In genomic region chr7:89404081-89404733, GRCm38 (mm10) we compare ENCODE assay signal across 8 mouse cellular contexts. TPM values are rescaled to one million over a fixed set of nuclear protein-coding genes. Genes with fewer than 3 reads are reported as not detected.
DNase-seq lines count a peak whose midpoint lies in the region; ATAC-seq lines count a peak whose summit lies in the region.

Gene Tmem135 (minus strand): TSS chr7:89404222.
Gene Fzd4 (plus strand): TSS chr7:89404355.

- peaks cover 65% of the 10 kb centered on the region for H3K27me3 ChIP-seq in megakaryocyte, embryonic 14.5 days (replicated peaks)

- H3K4me3 ChIP-seq in megakaryocyte, embryonic 14.5 days (replicated peaks): peak within 1 kb of the TSS; percentile 95

- no peaks in the 10 kb centered on the region for H3K36me3 ChIP-seq in megakaryocyte, embryonic 14.5 days (replicated peaks; ENCODE audit: low read length)

- H3K9me3 ChIP-seq in megakaryocyte, embryonic 14.5 days: no peaks in the 10 kb centered on the region

- peak; percentile 99 for DNase-seq in ZHBTc4 (ENCODE audit: low read depth, low spot score)
- peak; percentile 96 to 97 for DNase-seq in gastrocnemius, adult 8-10 months (ENCODE audit: low spot score in 2 of 2)
- peak; percentile 75 for DNase-seq in hindlimb bud, embryonic 11.5 days (ENCODE audit: extremely low spot score, low read depth, low spot score)
- DNase-seq in left cerebral cortex, adult 8-10 months (ENCODE audit: low spot score in 2 of 2): peak; percentile 72 to 92
- peak; percentile 92 to 93 for DNase-seq in right cerebral cortex, postnatal 10 days (ENCODE audit: low spot score in 2 of 2)
- peak; percentile 83 for DNase-seq in urinary bladder, postnatal 25 days (ENCODE audit: low spot score)

- peaks cover 26% of the 10 kb centered on the region for H3K4me1 ChIP-seq in megakaryocyte, embryonic 14.5 days

- ATAC-seq in common myeloid progenitor, adult 5-6 weeks (replicated peaks; ENCODE audit: low read depth, poor library complexity, severe bottlenecking): peak; percentile 76

RNA-seq across cellular contexts. Expression of gene Tmem135, which starts in this region (rescaled TPM):
- total RNA-seq in common myeloid progenitor, adult 5-6 weeks (2017): 20.3 and 22.3 TPM in 2 replicates
- total RNA-seq in gastrocnemius, adult 8-10 months (2022): 10 to 100 TPM; 13.9 to 18.6 (median 15.0) TPM
- total RNA-seq in left cerebral cortex, adult 8-10 months (2022): 10 to 100 TPM; 54.1 to 58.9 (median 56.9) TPM
- polyA plus RNA-seq in megakaryocyte, embryonic 14.5 days (2012; ENCODE audit: insufficient read depth, low replicate concordance): 0.44 and 19.0 TPM in 2 replicates

RNA-seq across cellular contexts. Expression of gene Fzd4, which starts in this region (rescaled TPM):
- total RNA-seq in common myeloid progenitor, adult 5-6 weeks (2017): 0.50 and 0.58 TPM in 2 replicates
- 10 to 100 TPM; 16.8 to 33.2 (median 27.0) TPM for total RNA-seq in gastrocnemius, adult 8-10 months (2022)
- total RNA-seq in left cerebral cortex, adult 8-10 months (2022): 1 to 10 TPM; 6.1 to 7.8 (median 7.1) TPM
- polyA plus RNA-seq in megakaryocyte, embryonic 14.5 days (2012; ENCODE audit: insufficient read depth, low replicate concordance): 0.09 and 0.40 TPM in 2 replicates

Comparison
In these comparisons a context has a peak if more than half of its experiments do, and no peak if none do; other contexts are left out.
1. Peak in every context shown above with its lines: DNase-seq, ATAC-seq and H3K4me3 ChIP-seq.